Mouse (Mus musculus): Measurements from ENCODE around the gene Dcun1d4.
"Not testable (repeated sequence)": the region's sequence is repeated elsewhere in the genome, so short reads cannot be mapped to it uniquely, and the experiment has no call there.

Gene Dcun1d4

GRCm38 (mm10) chr5:73480700-73481099 is at the start of gene Dcun1d4:
Dcun1d4 (plus strand) TSS chr5:73481000.
- DNase-seq (ENCODE audit: extremely low spot score, low read depth, low spot score) = no peak

GRCm38 (mm10) chr5:73431581-73431980 is 49.2 kb upstream of the Dcun1d4 start:
- no peak for DNase-seq (ENCODE audit: extremely low spot score, low read depth, low spot score)

GRCm38 (mm10) chr5:73432805-73433204 is 48.0 kb upstream of the Dcun1d4 start:
- DNase-seq (ENCODE audit: extremely low spot score, low read depth, low spot score) = no peak

GRCm38 (mm10) chr5:73434764-73435163 is 46.0 kb upstream of the Dcun1d4 start:
- no peak for DNase-seq (ENCODE audit: extremely low spot score, low read depth, low spot score)

- no peak for DNase-seq (ENCODE audit: extremely low spot score, low read depth, low spot score)
Observed at GRCm38 (mm10) chr5:73442176-73442575, 38.6 kb upstream of the Dcun1d4 start.

GRCm38 (mm10) chr5:73450276-73450675 is 30.5 kb upstream of the Dcun1d4 start:
- DNase-seq (ENCODE audit: extremely low spot score, low read depth, low spot score) = no peak

GRCm38 (mm10) chr5:73454502-73455306 is 26.1 kb upstream of the Dcun1d4 start:
- DNase-seq (ENCODE audit: extremely low spot score, low read depth, low spot score) = no peak

- DNase-seq (ENCODE audit: extremely low spot score, low read depth, low spot score) = no peak
Observed at GRCm38 (mm10) chr5:73455307-73455687, 25.5 kb upstream of the Dcun1d4 start.

GRCm38 (mm10) chr5:73468462-73469433 is 12.1 kb upstream of the Dcun1d4 start:
- DNase-seq (ENCODE audit: extremely low spot score, low read depth, low spot score) = no peak

- DNase-seq (ENCODE audit: extremely low spot score, low read depth, low spot score) = no peak
Observed at GRCm38 (mm10) chr5:73474412-73475405, 6.1 kb upstream of the Dcun1d4 start.

GRCm38 (mm10) chr5:73481401-73481800 is 601 bp downstream of the Dcun1d4 start:
- DNase-seq (ENCODE audit: extremely low spot score, low read depth, low spot score) = no peak

GRCm38 (mm10) chr5:73482381-73482780 is 1.6 kb downstream of the Dcun1d4 start:
- not testable (repeated sequence) for DNase-seq (ENCODE audit: extremely low spot score, low read depth, low spot score)

- no peak for DNase-seq (ENCODE audit: extremely low spot score, low read depth, low spot score)
Observed at GRCm38 (mm10) chr5:73484016-73484615, 3.3 kb downstream of the Dcun1d4 start.

- no peak for DNase-seq (ENCODE audit: extremely low spot score, low read depth, low spot score)
Observed at GRCm38 (mm10) chr5:73486451-73486850, 5.7 kb downstream of the Dcun1d4 start.

GRCm38 (mm10) chr5:73489915-73490314 is 9.1 kb downstream of the Dcun1d4 start:
- DNase-seq (ENCODE audit: extremely low spot score, low read depth, low spot score) = no peak

GRCm38 (mm10) chr5:73490596-73491073 is 9.8 kb downstream of the Dcun1d4 start:
- peak; percentile 89 for DNase-seq (ENCODE audit: extremely low spot score, low read depth, low spot score)

GRCm38 (mm10) chr5:73491074-73491836 is 10.5 kb downstream of the Dcun1d4 start:
- DNase-seq (ENCODE audit: extremely low spot score, low read depth, low spot score) = no peak

GRCm38 (mm10) chr5:73491837-73492720 is 11.3 kb downstream of the Dcun1d4 start:
- peak; percentile 57 for DNase-seq (ENCODE audit: extremely low spot score, low read depth, low spot score)

Data from hindlimb bud, embryonic 11.5 days (tissue).